Mouse (Mus musculus) limb, embryonic 11.5 days (tissue): Measurements from ENCODE around the gene Olfr319. TPM values are rescaled to one million over a fixed set of nuclear protein-coding genes. Genes with fewer than 3 reads are reported as not detected.
"Not testable (repeated sequence)": the region's sequence is repeated elsewhere in the genome, so short reads cannot be mapped to it uniquely, and the experiment has no call there.

Experiments used
- ATAC-seq: fragments of 200-750 bp; cut with Nextera tagmentation; 2 replicates; pipeline ENCODE4 v1.8.0; 2017; ENCODE audit warnings: low read depth; ENCODE audit not compliant: insufficient number of reproducible peaks, low FRiP score, low TSS enrichment
- DNase-seq: peaks from one replicate; pipeline ENCODE4 v3.0.0-alpha.2; 2015; ENCODE audit warnings: low spot score
- H3K27ac ChIP-seq: fragments of 300-500 bp; sonication (generic); replicated peaks from 2 replicates; pipeline ENCODE4 v1.5.1; 2014; ENCODE audit warnings: low read depth, mild to moderate bottlenecking, low read length
- H3K27me3 ChIP-seq: fragments of 300-500 bp; sonication (generic); 2 replicates; pipeline ENCODE4 v1.6.1; 2014; ENCODE audit warnings: mild to moderate bottlenecking, low read length, mixed read lengths; ENCODE audit not compliant: control insufficient read depth, insufficient read depth
- H3K36me3 ChIP-seq: fragments of 300-500 bp; sonication (generic); 2 replicates; pipeline ENCODE4 v1.6.1; 2014; ENCODE audit warnings: mild to moderate bottlenecking, low read length, moderate library complexity, mixed read lengths; ENCODE audit not compliant: control insufficient read depth, insufficient read depth
- H3K4me1 ChIP-seq: fragments of 300-500 bp; sonication (generic); 2 replicates; pipeline ENCODE4 v1.6.1; 2014; ENCODE audit warnings: low read length, mixed read lengths; ENCODE audit not compliant: control insufficient read depth, insufficient read depth
- H3K4me2 ChIP-seq: fragments of 300-500 bp; sonication (generic); 2 replicates; pipeline ENCODE4 v1.6.1; 2014; ENCODE audit warnings: low read depth, mild to moderate bottlenecking, moderate library complexity; ENCODE audit not compliant: severe bottlenecking
- H3K4me3 ChIP-seq: fragments of 300-500 bp; sonication (generic); 2 replicates; pipeline ENCODE4 v1.5.1; 2014; ENCODE audit warnings: low read depth, low read length
- H3K9ac ChIP-seq: fragments of 300-500 bp; sonication (generic); 2 replicates; pipeline ENCODE4 v1.6.1; 2014; ENCODE audit warnings: mild to moderate bottlenecking, low read length
- H3K9me3 ChIP-seq: fragments of 300-500 bp; sonication (generic); 2 replicates; pipeline ENCODE4 v1.6.1; 2016; ENCODE audit warnings: low read length; ENCODE audit not compliant: control insufficient read depth
- WGBS: fragments of 180-500 bp; shearing (Covaris S2); extraction: QIAGEN DNeasy Blood & Tissue Kit; methylation state at CpG from one replicate; pipeline ENCODE4 v1.1.7; 2014; 5-methylcytosine and 5-hydroxymethylcytosine counted together
- polyA plus RNA-seq: library from polyadenylated mRNA; unstranded; fragments of >200 nt; fragmentation: Nextera tagmentation; extraction: Ambion mirVana; gene quantifications from 2 replicates; pipeline ENCODE4 v1.2.1, GENCODE M21; 2014

Gene Olfr319
- not detected in 2 replicates for polyA plus RNA-seq

DNA sequence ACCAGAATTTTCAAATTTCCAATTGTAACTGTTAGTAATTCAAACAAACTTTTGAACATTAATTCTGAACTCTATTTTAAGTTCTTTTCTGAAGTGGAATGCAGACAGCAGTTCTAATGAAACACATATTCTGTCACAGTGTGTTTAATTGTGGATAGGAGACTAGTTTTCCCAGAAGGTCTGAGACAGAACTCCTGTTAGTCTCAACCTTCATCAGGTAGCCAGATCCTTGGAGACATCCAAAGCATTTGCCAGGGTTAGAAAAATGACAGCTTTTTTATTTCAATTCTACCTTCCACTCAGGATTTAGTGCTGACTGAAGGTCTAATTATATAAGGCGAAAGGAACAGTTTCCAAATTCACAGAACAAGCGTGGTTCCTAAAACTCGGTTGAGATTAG is at the start of gene Olfr319:
Olfr319 (plus strand) TSS at position 301 of the 400 bp plus-strand sequence.
- WGBS: 87% methylated on average over 3 of the region's 3 CpGs
- H3K4me2 ChIP-seq: no peak within 1 kb of the TSS
- H3K36me3 ChIP-seq: no peaks in the 10 kb centered on the region
- H3K4me3 ChIP-seq: no peak within 1 kb of the TSS
- no peak within 1 kb of the TSS for H3K9ac ChIP-seq
- no peak within 1 kb of the TSS for H3K27ac ChIP-seq
- H3K4me1 ChIP-seq: no peaks in the 10 kb centered on the region
- DNase-seq: no peak
- H3K9me3 ChIP-seq: no peaks in the 10 kb centered on the region
- ATAC-seq: no peak
- H3K27me3 ChIP-seq: no peaks in the 10 kb centered on the region

GRCm38 (mm10) chr11:58655151-58655550 is 43.8 kb upstream of the Olfr319 start:
- H3K27ac ChIP-seq: no peak overlapping the region
- no peaks in the 10 kb centered on the region for H3K4me1 ChIP-seq
- H3K9ac ChIP-seq: no peak overlapping the region
- DNase-seq: no peak
- H3K4me3 ChIP-seq: no peak overlapping the region
- H3K36me3 ChIP-seq: no peaks in the 10 kb centered on the region
- no peak overlapping the region for H3K4me2 ChIP-seq
- no peak for ATAC-seq
- H3K9me3 ChIP-seq: no peaks in the 10 kb centered on the region
- 93% methylated on average over 3 of the region's 3 CpGs for WGBS
- H3K27me3 ChIP-seq: no peaks in the 10 kb centered on the region

DNA sequence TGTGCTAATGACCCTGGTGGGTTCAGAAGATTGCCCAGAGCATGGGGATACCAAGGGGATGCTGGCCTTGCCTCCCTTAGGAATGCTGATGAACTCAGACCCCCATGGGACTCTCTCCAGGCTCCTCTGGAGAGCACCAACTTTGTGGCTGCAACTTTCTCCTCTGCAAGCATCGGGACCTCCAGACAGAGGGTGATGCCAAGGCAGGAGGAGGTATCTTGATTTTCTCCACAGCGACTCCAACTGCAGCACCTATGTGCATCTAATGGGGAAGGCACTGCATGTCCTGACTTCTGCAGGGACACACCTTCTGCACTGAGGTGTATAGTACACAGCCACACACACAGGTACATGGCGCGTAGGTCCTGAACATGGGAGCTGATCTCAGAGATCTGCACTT is 40.4 kb upstream of the Olfr319 start, which contains the start of gene Olfr322:
Olfr322 (plus strand) TSS at position 187 of the 400 bp plus-strand sequence.
- Histone ChIP-seq H3K4me2 (no peak within 1 kb of the TSS), H3K4me3 (no peak within 1 kb of the TSS), H3K27me3 (no peaks in the 10 kb centered on the region), H3K36me3 (no peaks in the 10 kb centered on the region), H3K27ac (no peak within 1 kb of the TSS), H3K4me1 (no peaks in the 10 kb centered on the region), H3K9me3 (no peaks in the 10 kb centered on the region), H3K9ac (no peak within 1 kb of the TSS)
- DNase-seq (no peak), ATAC-seq (no peak)
- WGBS: 83% methylated on average over 4 of the region's 4 CpGs

- H3K27me3 ChIP-seq: no peaks in the 10 kb centered on the region
- no peaks in the 10 kb centered on the region for H3K4me1 ChIP-seq
- H3K4me3 ChIP-seq: no peak overlapping the region
- no peak for ATAC-seq
- H3K9me3 ChIP-seq: no peaks in the 10 kb centered on the region
- H3K27ac ChIP-seq: no peak overlapping the region
- H3K4me2 ChIP-seq: no peak overlapping the region
- no peaks in the 10 kb centered on the region for H3K36me3 ChIP-seq
- no peak for DNase-seq
- H3K9ac ChIP-seq: no peak overlapping the region
Observed at GRCm38 (mm10) chr11:58669252-58669651, 29.7 kb upstream of the Olfr319 start.

- H3K27me3 ChIP-seq: no peaks in the 10 kb centered on the region
- ATAC-seq (no peak), DNase-seq (no peak)
- H3K4me1 ChIP-seq: no peaks in the 10 kb centered on the region
- H3K4me2 ChIP-seq: no peak overlapping the region
- no peaks in the 10 kb centered on the region for H3K9me3 ChIP-seq
- no peaks in the 10 kb centered on the region for H3K36me3 ChIP-seq
- 60% methylated on average over 4 of the region's 4 CpGs for WGBS
- no peak overlapping the region for H3K4me3 ChIP-seq
- no peak overlapping the region for H3K27ac ChIP-seq
- H3K9ac ChIP-seq: no peak overlapping the region
Observed at GRCm38 (mm10) chr11:58671825-58672224, 27.1 kb upstream of the Olfr319 start.

GRCm38 (mm10) chr11:58680799-58681198 is 18.2 kb upstream of the Olfr319 start, which contains the start of gene Olfr320:
TSS of gene Olfr320 (plus strand) at chr11:58681099.
- Histone ChIP-seq H3K36me3 (no peaks in the 10 kb centered on the region), H3K27me3 (no peaks in the 10 kb centered on the region), H3K4me2 (no peak within 1 kb of the TSS), H3K9ac (no peak within 1 kb of the TSS), H3K9me3 (no peaks in the 10 kb centered on the region), H3K27ac (no peak within 1 kb of the TSS), H3K4me1 (no peaks in the 10 kb centered on the region), H3K4me3 (no peak within 1 kb of the TSS)
- DNase-seq (no peak), ATAC-seq (no peak)
- WGBS: 91% methylated on average over 1 of the region's 1 CpGs

DNA sequence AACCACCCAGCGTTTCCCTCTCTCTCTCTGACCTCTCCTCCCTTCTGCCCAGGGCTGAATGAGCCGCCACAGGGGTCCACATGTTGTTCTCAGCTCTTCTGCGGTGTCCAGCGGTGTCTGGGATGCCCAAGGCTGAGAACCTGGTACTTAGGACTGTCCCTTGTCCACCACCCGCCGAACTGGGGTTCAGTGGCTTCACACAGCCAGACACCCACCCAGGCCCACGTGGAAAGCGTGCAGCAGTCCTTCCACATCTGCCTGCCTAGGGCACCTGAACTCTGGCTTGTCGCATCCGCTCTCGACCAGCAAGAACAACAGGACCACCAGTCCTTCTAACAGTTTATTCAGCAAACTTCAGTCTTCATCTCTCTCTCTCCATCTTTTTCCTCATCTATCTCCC is 10.1 kb downstream of the Olfr319 start:
- Histone ChIP-seq H3K4me2 (no peak overlapping the region), H3K4me1 (no peaks in the 10 kb centered on the region), H3K9ac (no peak overlapping the region), H3K36me3 (no peaks in the 10 kb centered on the region), H3K4me3 (no peak overlapping the region), H3K27ac (no peak overlapping the region), H3K9me3 (no peaks in the 10 kb centered on the region), H3K27me3 (no peaks in the 10 kb centered on the region)
- ATAC-seq: no peak
- no peak for DNase-seq
- 79% methylated on average over 11 of the region's 11 CpGs for WGBS

GRCm38 (mm10) chr11:58717723-58718122 is 18.8 kb downstream of the Olfr319 start:
- H3K4me2 ChIP-seq, H3K27me3 ChIP-seq, DNase-seq, H3K4me1 ChIP-seq, H3K27ac ChIP-seq, H3K36me3 ChIP-seq, H3K9ac ChIP-seq, ATAC-seq, H3K9me3 ChIP-seq, H3K4me3 ChIP-seq: not testable (repeated sequence)
- WGBS: 88% methylated on average over 6 of the region's 7 CpGs

DNA sequence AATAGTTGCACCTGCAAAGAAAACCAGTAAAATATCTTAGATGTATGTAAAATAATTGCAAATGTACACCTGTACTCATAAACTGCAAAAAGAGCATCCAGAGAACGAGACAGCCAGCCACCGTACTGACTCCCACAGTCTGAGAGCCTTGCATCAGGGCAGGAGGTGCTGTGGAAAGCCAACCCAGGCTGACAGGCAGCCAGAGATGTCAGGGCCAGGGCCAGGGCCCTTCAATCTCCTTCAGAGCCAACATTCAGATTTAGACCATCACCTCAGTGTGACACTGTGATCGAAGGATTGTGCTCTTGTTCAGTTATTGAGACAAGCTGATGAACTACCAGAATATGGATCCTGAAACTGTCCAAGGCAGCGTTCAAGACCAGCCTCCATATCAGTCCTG is 20.7 kb downstream of the Olfr319 start:
- no peak overlapping the region for H3K4me3 ChIP-seq
- ATAC-seq: no peak
- no peak overlapping the region for H3K9ac ChIP-seq
- H3K9me3 ChIP-seq: no peaks in the 10 kb centered on the region
- H3K27me3 ChIP-seq: no peaks in the 10 kb centered on the region
- H3K36me3 ChIP-seq: no peaks in the 10 kb centered on the region
- no peak overlapping the region for H3K27ac ChIP-seq
- no peak overlapping the region for H3K4me2 ChIP-seq
- no peak for DNase-seq
- no peaks in the 10 kb centered on the region for H3K4me1 ChIP-seq
- 82% methylated on average over 4 of the region's 4 CpGs for WGBS
